Mouse (Mus musculus) fat pad, adult 2 months (tissue): ENCODE measurements around the gene Txlng.

ENCODE experiments used
- DNase-seq: peaks from one replicate; pipeline ENCODE4 v3.0.0-alpha.2; 2011; ENCODE audit warnings: low read depth, low spot score; ENCODE audit errors: extremely low read depth

The Txlng gene

GRCm38 (mm10) chrX:162760115-162760942, 68.9 kb downstream of the Txlng start, which contains the start of gene Rbbp7:
Gene Rbbp7 (plus strand): TSS chrX:162760402.
- no peak for DNase-seq

- no peak for DNase-seq
Observed at GRCm38 (mm10) chrX:162759251-162760114, 69.8 kb downstream of the Txlng start.

- no peak for DNase-seq
Observed at GRCm38 (mm10) chrX:162756058-162756457, 73.2 kb downstream of the Txlng start.

DNA sequence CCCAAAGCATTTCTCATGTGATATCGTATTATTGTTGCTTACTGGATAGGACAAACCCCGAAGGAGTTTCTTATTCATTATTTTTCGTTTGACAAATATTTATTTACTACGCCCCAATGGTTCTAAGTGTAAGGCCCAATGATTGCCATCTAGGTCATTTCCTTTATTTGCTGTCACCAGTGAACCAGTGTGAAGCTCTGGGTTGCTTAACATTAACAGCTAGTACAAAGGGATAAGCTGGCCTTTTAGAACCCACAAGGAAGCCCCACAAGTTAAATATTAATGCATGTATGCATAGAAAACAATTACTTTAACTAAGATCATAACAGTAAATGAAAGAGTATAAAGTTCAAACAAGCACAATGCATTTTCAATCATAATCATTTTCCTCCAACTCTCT, 74.9 kb downstream of the Txlng start:
- no peak for DNase-seq

GRCm38 (mm10) chrX:162752418-162752817, 76.8 kb downstream of the Txlng start:
- no peak for DNase-seq

GRCm38 (mm10) chrX:162748696-162749420, 80.4 kb downstream of the Txlng start:
- DNase-seq, result no peak

GRCm38 (mm10) chrX:162736140-162736659, 93.1 kb downstream of the Txlng start:
- DNase-seq, result no peak

DNA sequence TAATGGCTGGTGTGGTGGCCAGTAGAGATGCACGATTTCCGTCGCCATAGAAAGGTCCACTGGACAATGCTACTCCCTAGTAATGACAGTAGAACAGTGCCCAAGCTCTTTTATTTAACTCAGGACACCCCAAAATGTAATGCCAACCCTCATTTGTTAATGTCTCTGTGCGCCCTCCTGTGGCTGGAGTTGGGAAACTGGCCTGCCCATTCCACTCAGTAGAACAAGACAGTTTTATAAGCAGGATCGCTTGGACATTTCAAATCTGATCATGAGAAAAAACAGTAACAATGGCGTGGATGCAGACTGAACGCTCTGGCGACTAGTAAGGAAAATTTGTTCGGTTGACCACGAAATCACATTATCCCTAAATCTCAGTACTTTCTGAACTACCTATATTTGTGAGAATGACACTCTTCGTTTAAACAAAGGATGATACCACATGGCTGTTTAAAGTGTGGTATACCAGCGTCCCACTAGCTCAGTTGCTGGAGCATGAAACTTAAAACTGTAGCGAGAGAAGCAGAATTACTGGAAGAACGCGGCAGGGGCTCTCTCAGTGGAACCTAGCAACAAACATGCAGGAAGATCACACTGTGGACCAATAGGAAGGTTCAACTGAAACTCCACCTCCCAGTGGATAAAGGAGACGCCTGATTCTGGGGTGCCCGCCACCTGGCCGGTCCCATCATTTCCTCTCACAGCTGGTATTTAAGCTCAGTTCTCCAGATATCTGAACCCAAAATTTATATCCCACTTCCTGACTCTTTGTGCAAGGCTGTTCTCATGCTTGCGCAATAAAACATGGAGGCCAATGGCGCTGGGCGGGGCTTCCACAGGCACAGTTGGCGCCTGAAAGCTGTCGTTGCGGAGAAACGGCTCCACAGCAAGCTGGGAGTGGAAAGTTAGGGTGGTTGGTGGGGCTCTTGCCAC, 94.0 kb downstream of the Txlng start:
- DNase-seq, result no peak

DNA sequence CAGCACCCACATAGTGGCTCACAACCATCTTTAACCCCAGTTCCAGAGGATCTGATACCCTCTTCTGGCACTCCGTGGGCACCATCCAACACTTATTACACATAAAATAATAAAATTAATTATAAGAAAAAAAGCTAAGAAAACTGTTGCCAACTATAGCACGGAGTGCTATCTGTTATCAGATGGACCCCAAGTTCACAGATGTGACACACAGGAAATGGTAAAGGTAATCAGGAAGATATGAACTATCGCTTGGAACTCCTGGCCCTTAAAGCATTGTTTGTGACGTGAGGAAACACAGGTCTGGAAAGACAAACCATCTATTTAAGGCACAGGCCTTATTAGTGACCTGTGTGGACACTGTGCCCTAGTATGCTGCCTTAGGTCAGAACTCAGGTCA, 99.2 kb downstream of the Txlng start:
- no peak for DNase-seq
